Mouse (Mus musculus) fat pad, adult 2 months (tissue): ENCODE data around the gene Crhr1.

Experiments
- DNase-seq: peaks from one replicate; pipeline ENCODE4 v3.0.0-alpha.2; 2011; ENCODE audit warnings: low read depth, low spot score; ENCODE audit errors: extremely low read depth

The Crhr1 gene

DNA sequence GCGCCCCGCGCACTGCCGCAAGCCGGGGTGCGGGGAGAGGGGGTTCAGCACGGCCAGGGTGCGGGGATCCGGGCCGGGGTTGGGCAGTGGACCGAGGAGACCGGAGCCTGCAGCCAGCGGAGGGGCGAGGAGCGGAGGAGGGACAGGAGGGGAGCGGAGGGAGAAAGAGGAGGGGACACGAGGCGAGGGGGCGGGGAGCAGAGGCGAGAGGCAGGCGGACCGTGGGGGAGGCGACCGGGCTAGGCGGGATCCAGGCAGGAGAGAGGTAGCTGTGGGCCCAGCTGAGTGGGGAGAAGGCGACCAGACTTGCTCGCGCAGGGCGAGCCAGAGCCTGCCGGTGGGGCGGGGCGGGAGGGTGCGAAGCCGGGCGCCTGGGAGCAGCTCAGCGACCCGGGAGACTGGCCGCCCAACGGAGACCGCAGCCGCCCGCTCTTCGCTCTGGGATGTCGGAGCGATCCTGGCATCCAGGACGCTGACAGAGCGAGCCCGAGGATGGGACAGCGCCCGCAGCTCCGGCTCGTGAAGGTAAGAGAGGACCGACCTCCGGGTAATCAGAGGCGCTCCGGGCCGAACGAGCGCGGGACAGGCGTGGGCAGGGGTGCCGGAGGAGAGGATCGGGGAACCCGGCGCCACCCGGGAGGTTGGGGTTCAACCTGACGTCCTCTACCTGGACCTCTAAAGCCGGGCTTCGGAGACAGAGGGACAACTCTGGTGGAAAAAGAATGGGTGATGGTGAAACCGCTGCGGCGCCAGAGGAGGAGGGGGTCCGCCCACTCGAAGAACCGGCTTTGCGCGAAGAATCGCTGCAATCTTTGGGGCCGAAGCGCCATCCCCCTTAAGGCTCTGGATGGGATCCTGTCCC, at the start of gene Crhr1:
TSS of gene Crhr1 (plus strand) at position 276 of the 862 bp plus-strand sequence.
- no peak for DNase-seq

DNA sequence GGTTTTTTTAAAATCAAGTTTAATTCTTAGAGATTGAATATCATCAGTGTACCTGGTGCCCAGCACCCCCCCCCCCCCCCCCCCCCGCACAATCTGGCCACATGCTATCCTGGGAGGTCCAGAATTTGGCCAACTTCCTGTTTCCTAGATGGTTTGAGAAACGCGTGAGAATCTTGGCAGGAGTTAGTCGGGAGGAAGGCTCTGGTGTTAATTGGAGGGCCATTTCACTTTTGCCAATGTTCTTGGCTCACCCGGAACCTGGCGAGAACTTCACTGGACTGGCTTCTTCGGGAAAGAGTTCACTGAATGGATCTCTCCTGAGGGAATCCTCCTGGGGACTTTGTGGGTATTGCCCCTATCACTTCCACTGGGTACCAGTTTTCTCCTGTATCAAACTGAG, 49.4 kb upstream of the Crhr1 start:
- DNase-seq, result no peak

DNA sequence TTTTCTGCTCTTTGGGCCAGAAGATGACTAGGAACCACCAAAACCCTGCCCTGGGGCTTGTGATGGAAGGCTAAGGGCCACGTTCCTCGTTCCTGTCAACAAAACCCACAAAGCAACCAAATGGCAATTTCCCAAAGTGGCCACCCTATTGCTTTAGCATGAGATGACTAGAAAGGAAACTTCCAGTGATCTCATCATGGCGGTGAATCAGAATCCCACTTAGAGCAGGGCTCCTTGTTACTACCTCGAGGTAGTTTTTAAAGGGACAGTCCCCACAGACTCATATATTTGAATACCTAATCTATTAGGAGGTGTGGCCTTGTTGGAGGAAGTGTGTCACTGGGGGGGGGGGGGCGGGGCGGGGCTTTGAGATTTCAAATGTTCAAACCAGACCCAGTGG, 48.9 kb upstream of the Crhr1 start:
- DNase-seq, result no peak

DNA sequence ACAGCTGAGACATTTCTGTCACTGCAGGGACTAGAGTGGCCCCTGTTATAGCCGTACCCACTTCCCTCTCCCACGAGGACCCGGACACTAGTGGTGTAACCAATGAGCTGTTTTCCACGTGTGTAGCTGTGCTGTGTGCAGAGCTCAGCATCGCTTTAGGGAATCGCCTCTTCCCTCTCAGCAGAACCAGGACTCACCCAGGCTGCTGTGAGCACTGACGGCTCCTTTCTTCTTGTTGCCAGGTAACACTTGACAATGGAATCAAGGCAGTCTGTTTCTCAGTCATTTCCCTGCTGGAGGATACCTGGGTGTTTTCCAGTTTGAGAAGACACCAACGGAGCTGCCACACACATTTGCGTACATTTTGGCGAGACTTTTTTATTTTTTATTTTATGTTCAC, 44.1 kb upstream of the Crhr1 start:
- DNase-seq, result no peak

DNA sequence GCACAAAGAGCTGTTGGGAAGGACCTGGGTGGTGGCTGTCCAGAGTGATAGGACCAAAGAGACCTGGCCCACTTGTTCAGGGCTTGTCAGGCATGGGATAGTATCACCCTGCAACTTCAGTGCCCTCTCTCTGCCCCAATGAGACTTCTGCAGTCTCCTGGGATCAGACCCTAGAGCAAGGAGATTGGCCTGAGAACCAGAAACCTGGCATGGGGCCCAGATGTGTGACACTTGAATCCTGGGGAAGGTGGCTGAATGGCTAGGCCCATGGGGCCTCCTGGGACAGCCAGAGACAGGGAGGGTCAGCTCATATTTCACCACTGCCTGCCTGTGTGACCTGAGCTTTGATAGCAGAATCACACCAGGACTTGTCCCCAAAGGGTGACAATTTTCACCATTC, 41.9 kb upstream of the Crhr1 start:
- no peak for DNase-seq

DNA sequence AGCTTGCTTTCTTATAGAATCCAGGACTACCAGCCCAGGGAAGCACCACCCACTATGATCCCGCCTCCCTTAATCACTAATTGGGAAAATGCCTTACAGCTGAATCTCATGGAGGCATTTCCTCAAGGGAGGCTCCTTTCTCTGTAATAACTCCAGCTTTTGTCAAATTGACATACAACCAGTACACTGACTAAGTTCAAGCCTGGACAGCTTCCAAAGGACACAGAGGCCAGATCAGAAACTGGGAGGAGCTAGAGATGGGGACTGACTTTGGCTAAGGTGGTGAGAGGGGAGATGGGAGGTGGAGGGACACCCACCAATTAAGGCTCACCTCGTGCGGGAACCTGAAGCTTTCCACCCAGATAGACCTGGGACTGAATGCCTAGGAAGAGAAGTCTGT, 37.5 kb upstream of the Crhr1 start:
- DNase-seq, result no peak

DNA sequence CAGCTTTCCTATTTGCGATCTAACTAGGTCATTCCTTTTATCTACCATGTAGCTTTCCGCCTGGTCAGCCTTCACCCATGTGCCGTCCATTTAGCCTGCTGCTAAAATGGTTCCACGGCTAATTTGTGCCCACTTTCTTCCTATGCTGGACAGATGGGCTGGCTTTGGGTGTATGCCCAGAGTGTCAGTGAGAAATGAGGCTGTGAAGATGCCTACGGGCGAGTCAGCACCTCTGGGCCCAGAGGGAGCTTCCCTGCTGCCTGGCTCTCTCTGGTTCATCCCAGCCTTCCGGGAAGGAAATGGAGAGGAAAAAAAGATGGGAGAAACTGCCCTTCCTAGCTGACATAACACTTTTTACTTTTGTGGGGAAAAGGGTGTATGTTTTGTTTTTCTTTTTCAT, 36.1 kb upstream of the Crhr1 start:
- DNase-seq, result no peak

DNA sequence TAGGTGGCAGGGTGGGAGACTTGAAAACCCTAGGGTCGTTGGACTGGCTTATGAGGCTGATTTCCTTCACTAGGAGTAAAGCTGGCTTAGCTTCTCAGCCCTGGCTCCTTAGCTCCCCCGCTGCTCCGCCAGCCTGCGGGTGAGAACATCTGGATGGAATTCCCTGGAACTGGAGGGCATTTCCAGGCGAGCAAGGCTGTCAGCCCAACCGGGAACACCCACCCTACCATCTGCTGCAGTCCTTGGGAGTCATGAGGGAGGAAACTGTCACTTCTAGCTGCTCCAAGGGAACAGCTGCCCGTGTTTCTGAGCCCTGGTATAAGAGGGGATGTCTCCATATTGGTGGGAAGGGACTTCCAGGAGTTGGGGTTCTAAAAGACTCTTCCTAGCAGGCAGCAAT, 33.1 kb upstream of the Crhr1 start:
- no peak for DNase-seq

DNA sequence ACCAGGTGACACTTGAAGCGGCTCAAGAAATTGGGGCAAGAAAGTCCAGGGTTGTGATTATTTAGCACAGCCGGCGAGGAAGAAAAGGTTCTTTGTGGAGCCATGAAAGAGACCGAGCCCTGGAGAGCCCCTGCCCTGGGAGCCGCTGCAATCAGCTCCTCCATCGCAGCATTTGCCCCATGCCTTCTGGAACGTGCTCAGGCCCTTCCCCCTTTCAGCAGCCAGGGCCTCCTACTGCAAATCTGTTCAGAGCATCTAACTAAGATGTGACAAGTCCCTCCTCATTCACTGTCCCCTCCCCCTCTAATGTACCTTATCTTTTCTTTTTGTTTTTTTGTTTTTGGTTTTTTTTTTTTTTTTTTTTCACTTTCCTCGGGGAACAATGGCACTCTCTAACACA, 30.0 kb upstream of the Crhr1 start:
- DNase-seq, result no peak

DNA sequence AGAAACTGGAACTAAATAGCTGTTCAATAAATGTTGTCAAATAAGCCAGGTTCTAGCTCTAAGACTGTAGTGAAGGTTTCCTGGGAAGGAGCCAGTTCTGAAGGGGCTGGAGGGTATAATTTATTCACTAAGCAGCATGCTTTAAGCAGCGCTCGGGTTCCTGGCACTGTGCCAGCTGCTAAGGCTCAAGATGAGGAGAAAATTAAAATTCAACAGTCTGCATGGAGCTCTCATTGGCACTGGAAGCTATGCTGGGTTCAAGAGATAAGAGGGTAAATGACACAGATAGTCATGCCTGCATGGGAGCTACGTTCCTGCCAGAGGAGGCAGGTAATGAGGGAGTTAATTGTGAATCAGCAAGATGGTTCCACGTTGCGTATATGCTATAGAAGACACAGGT, 26.3 kb upstream of the Crhr1 start:
- DNase-seq, result no peak

DNA sequence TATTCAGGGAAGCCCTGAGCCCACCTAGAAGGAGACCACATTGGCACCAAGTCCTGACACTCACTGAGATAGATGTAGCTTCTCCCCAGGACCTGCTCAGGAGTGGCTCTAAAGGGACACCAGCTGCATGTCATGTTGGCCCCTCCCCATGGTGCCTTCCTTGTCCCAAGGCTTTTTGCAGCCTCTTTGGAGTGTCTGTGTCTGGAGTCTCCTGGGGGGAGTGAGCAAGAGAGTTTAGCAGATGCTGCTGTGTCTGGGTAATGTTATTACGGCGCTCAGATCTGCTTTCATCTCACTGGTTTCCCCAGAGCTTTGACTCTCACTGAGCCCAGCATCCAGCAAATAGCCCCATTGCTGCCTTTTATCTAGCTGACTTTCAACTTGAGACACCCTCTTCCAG, 25.7 kb upstream of the Crhr1 start:
- DNase-seq, result no peak

DNA sequence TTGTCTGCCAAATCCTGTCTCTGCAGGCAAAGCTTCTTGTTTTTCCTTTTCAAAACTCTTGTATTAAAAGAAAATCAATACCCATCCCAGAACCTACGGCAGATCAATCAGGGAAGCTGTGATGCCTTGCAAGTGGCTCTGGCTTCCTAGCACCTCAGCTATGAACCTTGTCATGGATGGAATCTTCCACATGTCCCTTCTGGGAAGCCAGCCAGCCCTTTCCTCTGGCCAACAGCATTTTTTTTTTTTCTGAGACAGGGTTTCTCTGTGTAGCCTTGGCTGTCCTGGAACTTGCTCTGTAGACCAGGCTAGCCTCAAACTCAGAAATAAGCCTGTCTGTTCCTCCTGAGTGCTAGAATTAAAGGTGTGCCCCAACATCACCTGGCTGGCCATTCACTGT, 22.3 kb upstream of the Crhr1 start:
- DNase-seq, result no peak

DNA sequence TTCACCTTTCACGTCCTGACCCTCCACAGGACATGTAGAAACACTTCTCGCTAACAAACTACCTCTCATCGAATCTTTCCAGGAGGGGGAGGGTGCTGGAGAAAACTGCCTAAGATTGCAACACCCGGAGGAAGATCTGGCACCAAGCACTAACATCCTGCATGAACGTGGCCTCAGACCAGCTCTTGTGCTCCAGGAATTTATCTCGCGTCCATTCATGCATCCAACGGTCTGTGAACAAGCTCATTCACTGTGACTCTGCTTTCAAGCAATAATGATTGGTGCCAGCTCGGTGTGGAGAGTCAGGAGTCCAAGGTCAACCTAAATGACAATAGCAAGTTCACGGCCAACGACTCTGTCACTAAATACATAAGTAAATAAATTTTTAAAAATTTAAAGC, 20.8 kb upstream of the Crhr1 start:
- DNase-seq, result no peak

DNA sequence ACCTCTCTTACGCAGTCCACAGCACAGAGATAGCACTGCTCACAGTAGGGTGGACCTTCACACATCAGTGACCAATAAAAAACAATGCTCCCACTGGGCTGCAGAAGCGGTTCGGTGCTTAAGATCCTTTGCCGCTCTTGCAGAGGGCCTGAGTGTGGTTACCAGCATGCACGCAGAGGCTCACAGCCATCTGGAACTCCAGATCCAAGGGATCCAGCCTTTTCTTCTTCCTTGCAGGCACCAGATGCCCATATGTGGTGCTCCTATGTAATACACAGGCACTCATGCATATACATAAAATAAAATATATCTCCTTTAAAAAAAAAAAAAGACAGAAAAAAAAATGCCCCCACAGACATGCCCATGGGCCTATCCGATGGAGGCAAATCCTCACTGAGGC, 19.0 kb upstream of the Crhr1 start:
- DNase-seq, result no peak

DNA sequence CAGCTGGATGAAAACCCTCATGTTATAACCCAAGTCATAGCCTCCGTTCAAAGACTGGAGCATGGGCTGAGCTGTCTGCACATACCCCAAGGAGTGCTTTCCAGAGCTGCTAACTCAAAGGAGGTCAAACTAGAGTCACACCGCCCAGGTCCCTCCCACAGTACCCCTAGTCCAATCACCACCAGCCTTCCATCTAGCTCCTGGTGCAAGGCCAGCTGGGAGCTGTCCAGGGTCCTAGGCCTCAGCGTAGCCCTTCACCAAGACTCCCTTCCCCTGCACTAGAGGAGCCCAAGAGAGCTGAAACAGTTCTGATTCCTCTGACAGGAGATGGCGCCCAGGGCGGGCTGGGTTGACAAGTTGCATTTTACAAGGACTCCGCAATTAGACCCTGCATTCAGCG, 18.0 kb upstream of the Crhr1 start:
- DNase-seq, result no peak

DNA sequence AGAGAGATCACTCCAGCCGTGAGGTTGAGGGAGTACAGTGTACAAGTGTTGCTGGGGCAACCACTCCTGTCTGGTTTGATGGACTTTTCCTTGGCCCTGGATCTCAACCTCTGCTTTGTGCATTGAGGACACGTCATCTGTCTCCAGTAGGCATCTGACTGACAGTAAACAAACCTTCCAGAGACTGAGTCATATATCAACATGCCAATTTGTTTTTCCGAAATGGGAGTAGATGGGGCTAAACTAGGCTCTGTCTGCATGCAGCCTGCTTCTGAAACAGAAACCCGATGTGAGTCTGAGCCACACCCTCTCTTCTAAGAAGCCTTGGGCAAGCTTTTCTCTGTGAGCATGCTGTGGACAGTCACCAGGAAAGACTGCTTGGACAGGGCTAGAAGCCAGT, 14.3 kb upstream of the Crhr1 start:
- no peak for DNase-seq

DNA sequence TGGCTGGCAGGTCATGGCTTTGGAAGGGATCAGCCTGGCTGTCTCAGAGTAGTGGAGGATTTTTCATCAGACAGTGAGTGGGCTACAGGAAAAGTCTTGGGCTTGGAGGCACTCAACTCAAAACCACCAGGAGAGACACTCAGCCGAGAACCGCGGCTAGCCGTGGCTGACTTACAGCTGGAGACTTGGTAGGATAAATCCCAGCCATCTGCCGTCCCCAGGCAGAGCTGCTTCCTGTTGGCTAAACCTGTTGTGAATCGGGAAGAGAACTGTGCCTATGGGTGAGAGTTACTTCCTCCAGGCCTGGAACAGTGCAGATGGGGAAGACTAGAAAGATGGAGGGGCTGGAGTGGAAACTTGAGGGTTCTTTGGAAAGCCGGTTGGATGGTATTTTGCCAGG, 9.7 kb upstream of the Crhr1 start:
- no peak for DNase-seq

DNA sequence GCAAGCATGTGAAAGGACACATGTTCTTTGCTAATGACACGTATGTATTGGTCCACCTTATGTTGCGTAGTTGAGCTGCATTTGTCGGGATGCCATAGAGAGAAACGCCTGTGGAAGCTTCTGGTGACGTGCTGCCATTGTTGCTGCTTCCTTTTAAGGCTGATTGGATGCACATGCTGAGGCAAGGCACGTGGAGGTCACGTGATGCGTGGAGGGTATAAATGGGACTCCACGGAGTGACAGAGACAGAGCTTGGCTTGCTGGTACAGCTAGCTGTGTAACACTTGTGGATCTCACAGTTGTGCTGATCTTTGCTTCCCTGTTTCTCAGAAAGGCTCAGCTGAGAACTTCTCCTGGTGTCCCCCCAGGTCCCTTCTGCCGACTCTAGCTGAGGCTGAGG, 9.2 kb upstream of the Crhr1 start:
- DNase-seq, result no peak

DNA sequence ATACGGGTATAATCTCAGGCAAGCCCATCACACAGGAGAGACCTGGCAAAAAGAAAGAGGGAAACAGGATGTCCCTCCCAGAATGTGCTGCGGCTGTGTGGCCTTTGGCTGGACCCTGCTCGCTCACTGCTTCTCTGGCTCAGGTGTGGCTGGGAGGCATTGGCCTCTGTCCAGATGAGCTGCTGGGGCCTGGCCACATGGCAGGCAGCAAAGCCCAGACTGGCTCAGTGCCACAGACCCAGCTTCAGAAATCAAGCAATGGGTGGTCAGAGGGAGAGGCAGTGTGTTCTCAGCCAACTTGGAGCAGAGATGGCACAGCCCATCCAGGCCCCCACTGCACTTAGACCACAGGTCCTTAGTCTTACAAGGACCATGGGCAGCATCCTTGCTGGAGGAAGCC, 8.1 kb upstream of the Crhr1 start:
- no peak for DNase-seq

DNA sequence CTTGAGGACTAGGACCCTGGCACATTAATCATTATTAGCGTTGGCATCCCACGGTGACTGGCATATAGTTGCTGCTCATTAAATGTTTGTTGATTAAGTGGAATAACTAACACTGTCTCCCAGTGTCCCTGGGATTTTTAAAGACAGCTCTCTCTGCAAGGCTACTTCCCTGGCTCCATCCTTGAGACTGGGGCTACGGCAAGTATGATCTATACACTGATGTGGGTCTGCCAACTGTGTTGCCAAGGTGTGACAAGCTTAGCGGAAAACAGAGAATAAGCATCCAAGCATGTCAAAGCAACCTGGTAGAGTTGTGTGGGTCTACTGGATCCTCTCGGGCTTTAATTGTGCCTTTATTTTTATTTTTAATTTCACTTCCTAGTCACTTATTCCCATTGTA, 3.2 kb upstream of the Crhr1 start:
- DNase-seq, result no peak

DNA sequence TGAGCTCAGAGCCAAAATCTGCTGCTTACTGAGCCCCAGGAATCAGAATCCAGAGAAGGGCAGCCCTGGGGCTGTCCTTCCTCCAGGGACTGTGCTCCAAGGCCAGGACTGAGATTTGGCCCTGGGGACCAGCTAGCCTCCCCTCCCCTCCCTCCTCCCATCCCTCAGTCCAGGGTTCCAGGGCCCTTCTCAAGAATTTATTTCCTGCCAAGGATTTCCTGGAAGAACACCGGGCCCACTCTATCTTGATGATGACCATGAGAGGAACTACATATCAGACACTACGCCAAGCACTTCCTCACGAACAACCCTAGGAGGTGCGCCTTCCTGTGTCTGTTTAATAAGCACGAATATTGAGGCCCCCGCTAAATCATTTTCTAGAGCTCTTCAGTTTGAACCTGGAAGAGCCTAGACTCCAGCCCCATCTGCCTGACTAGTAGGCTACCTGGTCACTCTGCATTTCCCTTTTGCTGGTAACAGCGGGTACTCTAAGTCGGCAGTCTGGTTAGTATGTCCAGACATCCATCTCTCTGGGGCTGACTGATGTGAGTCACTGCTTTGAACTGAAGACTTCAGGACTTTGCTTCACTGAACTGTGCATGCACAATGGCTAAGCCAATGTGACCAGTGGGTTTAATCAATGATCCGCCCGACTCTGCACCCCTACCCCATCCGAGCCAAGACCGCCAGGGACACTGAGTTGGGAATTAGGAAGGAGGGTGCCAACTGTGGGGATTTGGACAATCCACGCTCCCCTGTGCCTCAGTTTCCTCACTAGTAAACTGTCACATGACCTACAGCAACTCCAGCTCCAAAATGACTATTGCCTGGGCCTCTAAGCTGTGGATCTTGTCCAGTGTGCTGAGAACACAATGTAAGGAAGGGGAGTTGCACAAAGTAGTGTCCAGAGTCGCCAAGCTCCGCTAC, 1.7 kb upstream of the Crhr1 start:
- no peak for DNase-seq

DNA sequence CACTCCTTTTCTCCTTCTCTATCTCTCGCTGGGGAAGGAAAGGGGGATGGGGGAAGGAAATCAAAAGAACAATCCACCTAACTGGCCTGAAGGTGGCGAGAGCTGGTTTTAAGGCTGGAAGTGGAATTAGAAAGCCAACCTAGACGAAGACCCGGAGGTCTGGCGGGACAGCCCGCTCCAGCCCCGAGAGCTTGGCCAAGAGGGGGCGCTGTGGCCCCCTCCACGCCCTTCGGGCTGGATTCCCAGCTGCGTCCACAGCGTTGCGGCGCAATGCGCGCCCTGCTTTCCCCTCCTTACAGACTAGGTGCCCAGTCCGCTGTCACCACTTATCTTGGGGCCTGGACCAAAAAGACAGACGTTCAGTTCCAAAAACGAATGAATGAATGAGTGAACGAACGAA, 899 bp upstream of the Crhr1 start:
- no peak for DNase-seq
